Mouse (Mus musculus): ENCODE results near the gene Rufy2.

- TF ChIP-seq CTCF (conservative IDR thresholded peaks at IDR 0.05 in 1 of 2, IDR thresholded peaks at IDR 0.05 in 1 of 2; ENCODE audit: low read depth in 2 of 2, low read length in 2 of 2) (peak in 1 of 2 experiments; percentile 62; a peak in 2 of 4 replicates), E2F4 (IDR thresholded peaks at IDR 0.05; ENCODE audit: insufficient replicate concordance, low read depth, low read length) (no peak), POLR2A (IDR thresholded peaks at IDR 0.05; ENCODE audit: low read depth, low read length) (no peak), RCOR1 (conservative IDR thresholded peaks at IDR 0.05; ENCODE audit: low read depth, low read length) (no peak), GABPA (IDR thresholded peaks at IDR 0.05; ENCODE audit: insufficient replicate concordance, low read depth, low read length) (no peak), MEF2A (IDR thresholded peaks at IDR 0.05; ENCODE audit: borderline replicate concordance, low read depth, low read length) (no peak), EP300 (IDR thresholded peaks at IDR 0.05; ENCODE audit: low read length) (no peak)
Observed at GRCm38 (mm10) chr10:63043154-63043553, 63.1 kb downstream of the Rufy2 start.
